Mouse (Mus musculus): ENCODE measurements around the gene Zdhhc17.

DNA sequence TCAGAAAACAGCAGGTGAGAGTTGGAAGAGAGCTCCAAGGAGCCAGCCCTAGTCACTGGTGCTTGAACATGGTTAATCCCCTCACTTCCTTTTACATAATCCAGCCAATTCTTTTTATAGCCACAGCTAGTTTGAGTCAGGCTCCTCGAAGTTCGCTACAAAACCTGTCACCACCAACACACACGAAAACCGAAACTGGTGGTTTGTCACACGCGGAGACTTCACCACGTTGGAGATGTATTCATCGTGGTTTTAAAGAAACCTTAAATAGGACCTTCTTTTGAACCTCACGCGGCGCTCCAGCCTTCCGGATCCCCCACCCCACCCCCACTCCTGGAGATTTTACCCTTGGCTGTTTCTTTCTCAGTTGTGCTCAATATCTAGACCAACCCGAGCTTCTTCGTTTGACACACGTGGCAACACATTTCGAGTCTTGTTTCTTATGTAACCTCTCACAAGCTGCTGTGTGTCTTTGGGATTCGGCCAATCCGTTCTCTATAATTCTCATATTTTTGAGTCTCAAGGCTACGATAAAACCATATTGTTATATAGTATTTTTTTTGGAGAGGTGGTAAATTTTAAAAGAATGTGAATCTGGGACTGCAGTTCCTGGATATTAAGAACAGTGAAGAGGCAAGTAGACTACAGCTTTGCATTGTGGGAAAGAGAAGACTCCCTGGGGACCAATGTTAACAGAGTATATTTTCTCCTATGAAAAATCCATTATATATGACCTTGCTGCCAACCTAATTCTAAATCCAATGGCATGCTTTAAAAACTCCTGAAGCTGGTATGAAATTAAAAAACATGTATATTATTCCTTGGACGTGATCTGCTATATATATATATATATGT lies 21.8 kb upstream of the Zdhhc17 start:
- TF ChIP-seq POLR2A (IDR thresholded peaks at IDR 0.05; ENCODE audit: extremely low read depth, insufficient read depth, low read length): no peak
- TF ChIP-seq CTCF (IDR thresholded peaks at IDR 0.05; ENCODE audit: extremely low read depth, insufficient read depth, low read length): no peak
